Mouse (Mus musculus) heart, postnatal 36 days (tissue): ENCODE data around the gene Ikbip. TPM values are rescaled to one million over a fixed set of nuclear protein-coding genes. Genes with fewer than 3 reads are reported as not detected.

Experiments
- DNase-seq, 2 experiments: peaks; one replicate each; pipeline ENCODE4 v3.0.0; 2021 to 2022
- intact Hi-C: fragments of 180-260 bp; cut with DNase I; formaldehyde crosslinking; loops from one replicate; pipeline ENCODE4 v1.15.1; 2025
- total RNA-seq, 2 experiments: library from RNA; stranded (reverse); gene quantifications; 2 replicates each; pipeline ENCODE4 v1.2.3; 2021

The Ikbip gene
- total RNA-seq, 2 experiments from 2014 or later, result 16.7 to 19.5 TPM

DNA sequence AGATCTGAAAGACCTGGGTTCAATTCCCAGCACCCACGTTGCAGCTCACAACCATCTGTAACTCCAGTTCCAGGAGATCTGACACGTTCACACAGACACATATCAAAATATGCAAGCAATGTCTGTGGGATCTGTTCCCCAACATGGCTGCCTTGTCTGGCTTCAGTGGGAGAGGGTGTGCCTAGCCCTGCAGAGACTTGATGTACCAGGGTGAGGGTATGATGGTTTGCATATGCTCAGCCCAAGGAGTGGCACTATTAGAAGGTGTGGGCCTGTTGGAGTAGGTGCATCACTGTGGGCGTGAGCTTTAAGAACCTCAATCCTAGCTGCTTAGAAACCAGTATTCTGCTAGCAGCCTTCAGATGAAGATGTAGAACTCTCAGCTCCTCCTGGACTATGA is 23.2 kb downstream of the Ikbip start:
- intact Hi-C loops, result no loop called here
- no peak for DNase-seq

GRCm38 (mm10) chr10:91109841-91110240 is 27.1 kb downstream of the Ikbip start:
- intact Hi-C loops, result no loop called here

DNA sequence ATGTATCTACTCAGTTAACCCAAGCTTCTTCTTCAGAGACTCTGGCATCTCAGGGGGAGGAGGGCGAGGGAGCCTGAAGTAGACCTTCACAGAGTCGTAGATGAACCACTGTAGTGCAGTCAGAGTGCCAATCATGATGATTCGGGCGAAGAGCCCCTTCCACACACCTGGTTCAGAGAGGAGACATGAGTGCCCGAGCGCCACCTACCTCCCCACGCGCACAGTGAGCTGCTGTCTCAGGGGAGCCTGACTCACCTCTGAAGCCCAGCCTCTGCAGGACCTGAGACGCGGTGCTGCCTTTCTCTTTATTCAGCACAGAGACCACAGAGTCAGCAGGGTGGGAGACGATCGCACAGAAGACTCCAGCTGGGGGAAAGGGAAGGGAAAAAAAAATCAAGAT is 34.2 kb downstream of the Ikbip start:
- intact Hi-C loops, result no loop called here

More at GRCm38 (mm10) chr10:91109841-91110240, 27.1 kb downstream of the Ikbip start:
- no peak for DNase-seq

DNA sequence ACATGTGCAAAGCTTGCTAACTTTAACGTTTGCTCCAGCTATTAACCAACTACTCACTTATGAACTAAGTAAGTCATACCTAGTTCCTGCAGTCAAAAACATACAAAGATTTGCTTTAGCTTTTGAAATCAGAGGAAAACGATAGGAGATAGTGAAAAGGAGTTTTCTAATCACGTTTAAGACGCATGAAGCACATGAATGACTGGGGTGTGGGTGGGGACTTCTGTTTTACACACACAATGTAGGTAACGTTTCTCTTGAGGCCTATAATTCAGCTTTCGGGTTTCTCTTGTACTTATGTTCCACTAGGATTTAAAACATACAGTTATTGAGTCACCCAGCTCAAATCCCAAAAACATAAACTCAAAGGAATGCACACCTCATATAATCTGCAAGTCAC is 39.9 kb downstream of the Ikbip start:
- intact Hi-C loops, result loop anchor here (2.0 kb wide), 2 partner anchors 16 to 40 kb away; partner anchors contain the start of genes Apaf1 and Ikbip

More for the DNA sequence above, 34.2 kb downstream of the Ikbip start:
- no peak for DNase-seq

DNA sequence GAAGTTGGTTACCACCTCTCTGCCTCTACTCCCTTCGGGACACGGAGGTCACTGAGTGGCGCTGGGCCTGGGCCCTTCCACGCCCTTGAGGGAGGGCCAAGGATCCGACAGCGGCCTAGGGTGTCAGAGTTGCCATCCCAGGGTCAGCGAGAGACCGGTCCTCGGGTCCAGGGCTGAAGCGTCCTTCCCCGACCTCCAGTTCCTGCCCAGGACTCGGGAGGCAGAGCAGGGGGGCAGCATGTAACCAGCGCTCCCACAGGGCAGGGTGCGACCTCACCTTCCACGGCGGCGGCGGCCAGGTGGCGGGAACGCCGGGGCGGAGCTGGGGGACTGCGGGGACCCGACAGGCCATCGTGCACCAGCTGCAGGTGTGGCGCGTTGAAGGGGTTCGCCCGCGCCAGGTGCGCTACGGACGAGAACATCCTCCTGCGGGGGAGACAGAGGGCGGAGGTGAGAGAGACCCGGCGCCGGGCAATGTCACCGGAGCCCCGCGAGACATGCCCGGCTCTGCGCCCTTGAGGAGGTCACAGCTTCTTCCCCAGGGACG is 40.6 kb downstream of the Ikbip start:
- intact Hi-C loops, result loop anchor here (2.0 kb wide), 2 partner anchors 15 to 41 kb away; partner anchors contain the start of genes Apaf1 and Ikbip
- peak in 1 of 2 experiments; percentile 52 for DNase-seq

More for the DNA sequence above, 39.9 kb downstream of the Ikbip start:
- DNase-seq, result no peak

DNA sequence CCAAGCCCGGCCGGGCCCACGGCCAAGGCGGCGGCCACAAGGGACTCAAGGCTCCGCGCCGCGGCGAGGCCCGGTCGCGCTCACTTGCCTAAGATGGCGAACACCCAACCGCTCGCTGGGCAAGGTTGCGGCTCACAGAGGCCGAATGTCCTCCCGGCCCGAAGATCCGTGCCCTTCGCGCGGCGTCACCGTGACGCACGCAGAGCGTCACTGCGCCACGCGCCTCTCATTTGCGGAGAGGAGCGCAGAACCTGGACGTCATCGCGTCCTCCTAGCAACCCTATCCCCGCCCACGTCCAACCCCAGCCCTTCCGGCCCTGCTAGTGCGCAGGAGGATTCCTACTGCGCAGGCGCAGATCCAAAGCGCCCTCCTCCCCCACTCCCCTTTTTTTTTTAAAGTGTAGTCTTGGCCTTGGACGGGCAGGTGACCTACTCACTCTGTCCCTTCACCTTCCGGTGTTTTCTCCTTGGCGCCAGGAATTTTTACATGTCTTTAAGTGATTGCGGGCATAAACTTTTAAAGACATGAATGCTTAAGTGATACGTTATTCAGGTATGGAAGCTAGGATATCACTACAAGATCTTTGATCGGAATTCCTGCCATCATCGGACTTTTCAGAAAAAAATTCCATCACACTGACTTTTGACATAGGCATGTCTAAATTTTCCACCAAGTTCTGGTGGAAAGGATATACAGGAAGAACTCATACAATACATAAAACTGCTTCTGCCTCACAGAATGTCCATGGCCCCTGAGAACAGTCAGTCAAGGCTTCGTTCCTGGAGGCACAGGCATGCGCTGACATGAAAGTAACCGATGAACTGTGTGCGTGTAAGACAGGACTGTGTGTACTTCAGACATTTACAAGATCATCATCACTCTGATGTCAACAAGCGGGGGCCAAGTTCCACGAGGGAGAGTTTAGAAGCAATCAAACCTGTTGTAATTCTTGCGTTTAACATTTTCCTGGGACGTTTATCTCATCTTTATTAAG is 41.4 kb downstream of the Ikbip start, which contains the start of gene Slc25a3:
Slc25a3 (minus strand) TSS at position 232 of the 995 bp plus-strand sequence.
- DNase-seq, result peak; percentile 97 to 98
- intact Hi-C loops, result loop anchor here (2.0 kb wide), 2 partner anchors 15 to 41 kb away; partner anchors contain the start of genes Apaf1 and Ikbip

DNA sequence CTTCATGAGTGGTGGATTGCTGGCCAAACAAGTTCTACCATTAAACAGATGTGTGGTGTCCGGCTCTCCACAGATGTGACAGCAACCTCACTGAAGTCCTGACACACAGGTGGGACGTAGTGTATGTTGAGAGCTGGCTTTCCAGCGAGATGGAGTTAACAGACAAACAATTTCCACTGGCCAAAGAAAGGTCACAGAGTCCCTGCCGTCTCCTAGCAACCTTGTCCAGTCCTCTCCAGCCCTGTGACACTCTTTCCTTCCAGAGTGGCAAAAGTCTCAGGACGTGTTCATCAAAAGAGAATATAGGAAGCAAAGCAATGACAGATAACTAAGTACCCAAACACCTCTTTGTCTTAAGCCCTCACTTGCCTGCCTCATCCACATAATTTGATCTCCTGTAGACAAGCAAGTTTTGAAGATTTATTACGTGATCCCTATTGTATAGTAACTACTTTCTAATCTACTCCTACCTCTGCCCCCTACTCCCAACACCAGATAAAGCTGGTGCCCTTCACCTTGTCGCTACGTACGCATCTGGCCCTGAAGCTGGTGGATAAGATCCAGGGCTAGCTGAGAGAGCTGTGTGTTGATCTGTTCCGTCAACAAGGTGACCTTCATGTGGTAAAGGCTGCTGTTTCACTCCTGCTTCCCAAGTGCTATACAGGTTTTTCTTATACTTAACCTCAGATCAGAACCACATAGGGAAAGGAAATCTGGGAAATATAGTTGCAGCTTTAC is 44.0 kb downstream of the Ikbip start:
- DNase-seq, result no peak
- intact Hi-C loops, result no loop called here

- intact Hi-C loops, result no loop called here
- DNase-seq, result no peak
Measured at GRCm38 (mm10) chr10:91127395-91127794, 44.7 kb downstream of the Ikbip start.

GRCm38 (mm10) chr10:91128551-91129160 is 45.9 kb downstream of the Ikbip start:
- intact Hi-C loops, result no loop called here
- DNase-seq, result no peak

DNA sequence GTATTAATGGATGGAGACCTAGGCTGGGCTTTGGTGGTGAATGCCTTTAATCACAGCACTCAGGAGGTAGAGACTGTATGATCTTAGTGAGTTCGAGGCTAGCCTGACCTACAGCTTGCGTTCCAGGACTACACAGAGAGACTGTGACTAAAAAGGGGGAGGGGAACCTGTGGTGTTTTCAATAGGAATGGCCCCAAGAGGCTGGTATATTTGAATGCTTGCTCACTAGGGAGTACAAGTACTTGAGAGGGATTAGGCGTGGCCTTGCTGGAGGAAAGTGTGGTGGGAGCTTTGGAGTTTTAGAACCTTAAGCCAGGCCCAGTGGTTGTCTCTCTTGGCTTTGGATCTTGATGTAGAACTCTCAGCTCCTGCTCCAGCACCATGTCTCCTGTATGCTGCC is 48.1 kb downstream of the Ikbip start:
- intact Hi-C loops, result no loop called here

GRCm38 (mm10) chr10:91131565-91131964 is 48.8 kb downstream of the Ikbip start:
- intact Hi-C loops, result no loop called here
- DNase-seq, result no peak

More for the DNA sequence above, 48.1 kb downstream of the Ikbip start:
- DNase-seq, result no peak

GRCm38 (mm10) chr10:91135302-91135972 is 52.7 kb downstream of the Ikbip start:
- intact Hi-C loops, result no loop called here
- DNase-seq, result no peak

GRCm38 (mm10) chr10:91137400-91137799 is 54.7 kb downstream of the Ikbip start:
- intact Hi-C loops, result no loop called here
- no peak for DNase-seq

DNA sequence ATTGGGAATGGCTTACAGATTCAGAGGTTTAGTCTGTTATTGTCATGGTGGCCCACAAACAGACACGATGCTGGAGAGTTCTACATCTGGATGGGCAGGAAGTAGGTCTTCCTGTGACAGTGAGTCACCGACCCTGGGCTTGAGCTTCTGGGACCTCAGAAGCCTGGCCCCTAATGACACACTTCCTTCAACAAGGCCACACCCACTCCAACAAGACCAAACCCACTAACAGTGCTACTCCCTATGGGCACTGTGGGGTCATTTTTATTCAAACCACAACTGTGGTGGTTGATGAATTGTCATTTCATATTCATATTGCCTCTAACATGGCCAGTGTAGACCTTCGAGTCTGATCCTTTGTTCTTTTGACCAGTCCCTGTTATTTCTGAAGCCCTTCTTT is 55.6 kb downstream of the Ikbip start:
- intact Hi-C loops, result loop anchor here (2.0 kb wide), 1 partner anchor 16 kb away; no protein-coding TSS in a partner anchor
- no peak for DNase-seq

- DNase-seq, result no peak
- intact Hi-C loops, result loop anchor here (2.0 kb wide), 1 partner anchor 16 kb away; no protein-coding TSS in a partner anchor
Measured at GRCm38 (mm10) chr10:91139148-91139766, 56.5 kb downstream of the Ikbip start.

- intact Hi-C loops, result loop anchor here (2.0 kb wide), 1 partner anchor 69 kb away; no protein-coding TSS in a partner anchor
Measured at GRCm38 (mm10) chr10:91141564-91141963, 58.8 kb downstream of the Ikbip start.

DNA sequence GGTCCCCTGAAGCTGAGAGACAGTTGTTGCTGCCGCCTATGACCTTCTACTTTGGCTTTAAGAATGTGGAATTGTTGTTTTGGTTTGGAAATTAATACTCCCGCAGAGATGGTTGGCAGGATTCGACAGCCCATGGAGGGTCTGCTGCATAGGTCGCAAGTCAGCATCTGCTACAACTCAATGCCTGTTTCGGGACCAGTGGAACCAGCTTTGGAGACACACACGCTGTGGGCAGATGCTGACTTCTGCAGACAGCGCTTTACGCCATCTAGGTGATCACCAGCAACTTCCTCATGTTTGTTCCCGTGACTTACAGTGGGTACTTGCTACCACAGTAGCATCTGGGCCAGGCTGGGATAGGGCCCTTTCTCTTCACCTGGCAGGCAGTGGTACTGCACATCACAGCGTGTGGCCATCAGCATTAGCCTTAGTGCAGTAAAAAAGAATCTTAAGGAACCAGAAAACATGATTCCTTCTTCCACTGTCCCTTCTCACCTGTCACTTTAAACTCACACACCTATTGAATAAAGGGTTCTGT is 60.0 kb downstream of the Ikbip start:
- no peak for DNase-seq
- intact Hi-C loops, result loop anchor here (2.0 kb wide), 1 partner anchor 414 kb away; no protein-coding TSS in a partner anchor

More at GRCm38 (mm10) chr10:91141564-91141963, 58.8 kb downstream of the Ikbip start:
- no peak for DNase-seq
